Mouse (Mus musculus) midbrain, embryonic 15.5 days (tissue): ENCODE measurements at regions not wholly inside any gene's neighbourhood (a gene's known extent, or its start where the extent isn't known, plus 50 kb on each side); places are given as distances from the start of the nearest gene placed in this dataset.

Experiments used
- ATAC-seq: fragments of 200-750 bp; cut with Nextera tagmentation; replicated peaks from 2 replicates; pipeline ENCODE4 v1.8.0; 2017; ENCODE audit warnings: moderate TSS enrichment
- H3K27ac ChIP-seq: fragments of 300-500 bp; sonication (generic); 2 replicates; pipeline ENCODE4 v1.5.1; 2015; ENCODE audit warnings: mild to moderate bottlenecking, inconsistent platforms
- H3K27me3 ChIP-seq: fragments of 300-500 bp; sonication (generic); replicated peaks from 2 replicates; pipeline ENCODE4 v1.6.1; 2015; ENCODE audit warnings: inconsistent platforms
- H3K36me3 ChIP-seq: fragments of 300-500 bp; sonication (generic); replicated peaks from 2 replicates; pipeline ENCODE4 v1.6.1; 2015; ENCODE audit warnings: inconsistent platforms
- H3K4me1 ChIP-seq: fragments of 300-500 bp; sonication (generic); 2 replicates; pipeline ENCODE4 v1.6.1; 2015; ENCODE audit warnings: inconsistent platforms
- H3K4me2 ChIP-seq: fragments of 300-500 bp; sonication (generic); 2 replicates; pipeline ENCODE4 v1.6.1; 2015; ENCODE audit warnings: inconsistent platforms, mild to moderate bottlenecking, moderate library complexity
- H3K4me3 ChIP-seq: fragments of 300-500 bp; sonication (generic); 2 replicates; pipeline ENCODE4 v1.5.1; 2015; ENCODE audit warnings: mild to moderate bottlenecking, inconsistent platforms
- H3K9ac ChIP-seq: fragments of 300-500 bp; sonication (generic); 2 replicates; pipeline ENCODE4 v1.6.1; 2015; ENCODE audit warnings: mild to moderate bottlenecking, inconsistent platforms
- H3K9me3 ChIP-seq: fragments of 300-500 bp; sonication (generic); 2 replicates; pipeline ENCODE4 v1.6.1; 2016; ENCODE audit warnings: inconsistent platforms
- WGBS: fragments of 180-500 bp; shearing (Covaris S2); methylation state at CpG from one replicate; pipeline ENCODE4 v1.1.7; 2015; ENCODE audit warnings: mixed read lengths; 5-methylcytosine and 5-hydroxymethylcytosine counted together

DNA sequence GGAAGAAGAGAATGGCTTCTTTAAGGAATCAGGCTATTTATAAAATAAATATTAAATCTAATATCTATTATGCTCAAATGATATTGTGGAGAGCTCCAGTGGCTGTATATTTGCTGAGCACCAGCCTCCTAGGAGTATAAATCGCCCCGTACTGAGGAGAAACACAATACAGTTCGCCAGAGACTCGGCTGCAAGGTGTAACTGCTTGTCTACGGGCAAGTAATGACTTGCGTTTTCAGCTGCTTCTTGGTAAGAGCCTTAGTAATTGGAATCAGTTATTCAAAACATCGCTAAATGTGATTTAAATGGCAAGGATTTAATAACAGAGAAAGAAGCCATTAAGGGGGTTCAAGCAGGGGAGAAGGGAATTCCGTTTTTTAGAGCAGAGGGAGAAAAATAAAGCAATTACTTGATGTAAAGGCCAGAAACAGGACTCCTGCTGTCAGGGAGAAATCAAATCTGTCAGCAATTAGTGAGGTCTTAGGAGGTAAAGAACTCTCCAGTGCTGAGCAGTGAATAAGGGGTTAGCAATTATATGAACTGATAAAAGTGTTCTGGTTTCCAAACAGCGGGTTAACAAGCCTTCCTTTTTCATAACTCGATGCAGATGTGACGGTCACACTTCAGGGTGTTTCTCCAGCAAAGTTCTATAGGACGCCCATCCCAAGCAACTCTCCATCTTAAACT lies 72.3 kb upstream of the Rab11fip2 start:
- Histone ChIP-seq H3K9ac (no peak overlapping the region), H3K27ac (no peak overlapping the region), H3K27me3 (no peaks in the 10 kb centered on the region), H3K36me3 (no peaks in the 10 kb centered on the region), H3K4me2 (peak overlapping the region; percentile 10), H3K4me1 (peaks cover 13% of the 10 kb centered on the region), H3K4me3 (no peak overlapping the region), H3K9me3 (no peaks in the 10 kb centered on the region)
- WGBS = 34% methylated on average over 12 of the region's 12 CpGs
- no peak; the same call in 1 of the 2 replicates for ATAC-seq

DNA sequence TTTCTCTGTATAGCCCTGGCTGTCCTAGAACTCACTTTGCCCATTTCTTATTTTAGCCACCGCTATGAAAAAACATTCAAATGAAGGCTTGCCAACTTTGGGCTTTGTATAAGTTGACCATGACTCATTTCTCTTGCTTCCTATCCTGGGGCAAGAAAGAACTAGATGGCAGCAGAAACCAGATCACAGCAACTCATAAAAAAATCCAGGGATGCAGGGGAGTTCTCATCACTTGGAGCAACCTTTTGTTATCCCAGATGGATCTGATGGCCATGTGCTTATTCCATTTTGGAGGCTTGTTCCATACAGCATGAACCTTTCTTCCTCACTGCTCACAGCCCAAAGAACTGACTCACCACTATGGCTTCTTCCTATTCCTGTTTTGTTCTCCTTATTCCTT lies 52.1 kb upstream of the Rab11fip2 start:
- no peak for ATAC-seq
- Histone ChIP-seq H3K9ac (no peak overlapping the region), H3K27ac (no peak overlapping the region), H3K4me1 (no peaks in the 10 kb centered on the region), H3K9me3 (no peaks in the 10 kb centered on the region), H3K4me2 (no peak overlapping the region), H3K36me3 (no peaks in the 10 kb centered on the region), H3K27me3 (no peaks in the 10 kb centered on the region), H3K4me3 (no peak overlapping the region)
- 88% methylated on average over 1 of the region's 1 CpGs for WGBS
